Mouse (Mus musculus): ENCODE results near the gene Gm17402. TPM values are rescaled to one million over a fixed set of nuclear protein-coding genes. Genes with fewer than 3 reads are reported as not detected.

Gm17402 gene
- not detected in 2 replicates for total RNA-seq (2014; rRNA removed)
- not detected in 2 replicates for polyA plus RNA-seq (2012; rRNA removed)

DNA sequence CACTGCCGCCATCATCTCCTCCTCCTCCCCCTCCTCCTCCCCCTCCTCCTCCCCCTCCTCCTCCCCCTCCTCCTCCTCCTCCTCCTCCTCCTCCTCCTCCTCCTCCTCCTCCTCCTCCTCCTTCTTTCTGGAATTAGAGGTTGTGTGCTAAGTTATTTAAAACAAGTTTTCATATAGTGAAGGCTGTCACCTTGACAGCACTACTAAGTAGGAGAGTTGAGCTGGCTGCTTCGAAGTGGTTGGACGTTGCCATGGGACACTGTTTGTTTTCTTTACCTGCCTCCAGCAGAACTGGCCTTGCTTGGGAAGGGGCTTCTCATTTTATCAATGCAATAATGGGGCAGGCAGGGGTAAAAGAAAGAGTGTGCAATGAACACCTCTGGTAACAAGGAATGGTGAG, at the start of gene Gm17402:
Gene Gm17402, minus strand, starts transcription at position 101 of the 400 bp plus-strand sequence.
- Histone ChIP-seq H3K4me3 (ENCODE audit: insufficient read depth, low read depth, low read length) (peak within 1 kb of the TSS; percentile 41; the same call in 1 of the 2 replicates), H3K36me3 (ENCODE audit: control insufficient read depth, insufficient read depth, low read length) (no peaks in the 10 kb centered on the region), H3K27ac (replicated peaks; ENCODE audit: insufficient read depth, low read depth, low read length) (no peak within 1 kb of the TSS), H3K79me2 (ENCODE audit: control insufficient read depth, insufficient read depth, low read length) (no peaks in the 10 kb centered on the region), H3K27me3 (ENCODE audit: control insufficient read depth, insufficient read depth, low read length) (0 out of 2 replicates have a peak, but pooled peaks cover 4% of the 10 kb centered on the region), H3K4me1 (ENCODE audit: control insufficient read depth, insufficient read depth, low read length) (no peaks in the 10 kb centered on the region), H3K9ac (ENCODE audit: low read depth, low read length) (peak within 1 kb of the TSS; percentile 26; the same call in 1 of the 2 replicates)
- TF ChIP-seq CTCF (IDR thresholded peaks at IDR 0.05; ENCODE audit: low read depth, low read length), result no peak
- no peak for DNase-seq (ENCODE audit: extremely low read depth, low read depth, low spot score)
- 33% methylated on average over 3 of the region's 3 CpGs for WGBS

DNA sequence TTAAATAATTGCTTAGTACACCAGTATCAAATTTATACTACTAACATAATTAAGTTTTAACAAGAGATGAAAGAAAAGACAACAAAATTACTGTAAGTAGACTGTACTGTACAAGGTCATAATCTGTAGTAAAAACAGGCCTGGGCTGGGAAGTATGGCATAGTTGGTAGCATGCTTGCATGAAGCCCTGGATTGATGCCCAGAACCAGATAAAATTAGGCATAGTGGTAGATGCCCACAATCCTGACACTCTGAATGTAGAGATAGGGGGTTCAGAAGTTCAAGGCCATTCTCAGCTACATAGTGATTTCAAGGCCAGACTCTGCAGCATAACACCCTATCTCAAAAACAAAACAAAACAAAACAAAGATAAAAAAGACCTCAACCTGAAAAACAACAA, 3.3 kb upstream of the Gm17402 start:
- H3K27me3 ChIP-seq (ENCODE audit: control insufficient read depth, insufficient read depth, low read length), result 0 out of 2 replicates have a peak, but pooled peaks cover 4% of the 10 kb centered on the region
- H3K79me2 ChIP-seq (ENCODE audit: control insufficient read depth, insufficient read depth, low read length), result no peaks in the 10 kb centered on the region
- H3K36me3 ChIP-seq (ENCODE audit: control insufficient read depth, insufficient read depth, low read length), result no peaks in the 10 kb centered on the region
- no peak overlapping the region for H3K9ac ChIP-seq (ENCODE audit: low read depth, low read length)
- H3K27ac ChIP-seq (replicated peaks; ENCODE audit: insufficient read depth, low read depth, low read length), result no peak overlapping the region
- no peaks in the 10 kb centered on the region for H3K4me1 ChIP-seq (ENCODE audit: control insufficient read depth, insufficient read depth, low read length)
- no peak for TF ChIP-seq CTCF (IDR thresholded peaks at IDR 0.05; ENCODE audit: low read depth, low read length)
- DNase-seq (ENCODE audit: extremely low read depth, low read depth, low spot score), result no peak
- no peak overlapping the region for H3K4me3 ChIP-seq (ENCODE audit: insufficient read depth, low read depth, low read length)

GRCm38 (mm10) chr3:67374360-67374778, 594 bp downstream of the Gm17402 start:
- no peaks in the 10 kb centered on the region for H3K4me1 ChIP-seq (ENCODE audit: control insufficient read depth, insufficient read depth, low read length)
- 47% methylated on average over 7 of the region's 7 CpGs for WGBS
- no peak overlapping the region for H3K27ac ChIP-seq (replicated peaks; ENCODE audit: insufficient read depth, low read depth, low read length)
- DNase-seq (ENCODE audit: extremely low read depth, low read depth, low spot score), result no peak
- 0 out of 2 replicates have a peak, but pooled peaks cover 4% of the 10 kb centered on the region for H3K27me3 ChIP-seq (ENCODE audit: control insufficient read depth, insufficient read depth, low read length)
- TF ChIP-seq CTCF (IDR thresholded peaks at IDR 0.05; ENCODE audit: low read depth, low read length) (no peak), POLR2A (IDR thresholded peaks at IDR 0.05; ENCODE audit: extremely low read depth, insufficient read depth, low read length) (no peak)
- H3K9ac ChIP-seq (ENCODE audit: low read depth, low read length), result no peak overlapping the region
- H3K79me2 ChIP-seq (ENCODE audit: control insufficient read depth, insufficient read depth, low read length), result no peaks in the 10 kb centered on the region
- peak overlapping the region; percentile 41; the same call in 1 of the 2 replicates for H3K4me3 ChIP-seq (ENCODE audit: insufficient read depth, low read depth, low read length)
- H3K36me3 ChIP-seq (ENCODE audit: control insufficient read depth, insufficient read depth, low read length), result no peaks in the 10 kb centered on the region

GRCm38 (mm10) chr3:67373872-67374271, 1.1 kb downstream of the Gm17402 start, which contains the start of gene Mlf1:
TSS of gene Mlf1 (plus strand) at chr3:67374097.
- Histone ChIP-seq H3K4me1 (ENCODE audit: control insufficient read depth, insufficient read depth, low read length) (no peaks in the 10 kb centered on the region), H3K36me3 (ENCODE audit: control insufficient read depth, insufficient read depth, low read length) (no peaks in the 10 kb centered on the region), H3K27ac (replicated peaks; ENCODE audit: insufficient read depth, low read depth, low read length) (no peak within 1 kb of the TSS), H3K4me3 (ENCODE audit: insufficient read depth, low read depth, low read length) (peak within 1 kb of the TSS; percentile 41; the same call in 1 of the 2 replicates), H3K9ac (ENCODE audit: low read depth, low read length) (peak within 1 kb of the TSS; percentile 26; the same call in 1 of the 2 replicates), H3K79me2 (ENCODE audit: control insufficient read depth, insufficient read depth, low read length) (no peaks in the 10 kb centered on the region), H3K27me3 (ENCODE audit: control insufficient read depth, insufficient read depth, low read length) (0 out of 2 replicates have a peak, but pooled peaks cover 4% of the 10 kb centered on the region)
- WGBS, result 1% methylated on average over 35 of the region's 35 CpGs
- DNase-seq (ENCODE audit: extremely low read depth, low read depth, low spot score), result peak; percentile 63
- TF ChIP-seq POLR2A (IDR thresholded peaks at IDR 0.05; ENCODE audit: extremely low read depth, insufficient read depth, low read length), result no peak
- no peak for TF ChIP-seq CTCF (IDR thresholded peaks at IDR 0.05; ENCODE audit: low read depth, low read length)

DNA sequence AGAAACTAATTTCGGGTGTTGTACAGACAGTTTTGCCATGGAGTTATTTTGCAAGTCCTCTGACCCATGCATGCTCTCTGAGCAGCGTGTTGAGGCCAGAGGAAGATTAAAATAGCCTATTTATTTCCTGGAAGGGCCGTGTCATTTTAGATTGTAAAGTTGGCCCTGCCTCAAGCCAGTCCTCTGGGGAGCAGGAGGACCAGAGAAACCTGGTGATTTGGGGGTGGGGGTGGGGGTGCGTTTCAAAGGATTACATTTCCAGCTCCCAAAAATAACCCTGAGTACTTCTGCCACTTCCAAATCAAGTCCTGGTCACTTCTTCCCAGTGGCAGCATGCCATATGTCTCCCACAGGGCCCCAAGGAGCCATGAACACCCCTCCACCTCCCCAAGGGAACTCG, 2.2 kb downstream of the Gm17402 start:
- DNase-seq (ENCODE audit: extremely low read depth, low read depth, low spot score), result no peak
- 56% methylated on average over 5 of the region's 5 CpGs for WGBS
- H3K4me1 ChIP-seq (ENCODE audit: control insufficient read depth, insufficient read depth, low read length), result no peaks in the 10 kb centered on the region

DNA sequence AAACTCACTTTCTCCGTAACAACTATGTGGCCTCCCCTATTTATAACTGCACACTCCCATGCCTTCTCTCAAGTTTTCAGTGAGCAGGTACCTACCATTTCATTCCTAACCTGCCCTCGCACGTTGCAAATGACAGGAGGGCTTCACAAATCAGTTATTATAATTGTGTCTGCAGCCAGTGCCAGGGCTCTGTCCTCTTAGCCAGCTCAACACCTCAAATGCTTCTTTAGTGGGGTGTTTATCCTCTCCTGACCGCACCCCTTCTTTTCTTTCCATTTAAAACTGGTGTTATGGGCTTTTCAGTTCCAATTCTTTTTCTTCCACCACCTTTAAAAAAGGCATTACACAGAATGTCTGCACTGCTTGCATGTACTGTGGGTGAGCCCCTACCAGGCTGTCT, 2.8 kb downstream of the Gm17402 start:
- Histone ChIP-seq H3K9ac (ENCODE audit: low read depth, low read length) (no peak overlapping the region), H3K79me2 (ENCODE audit: control insufficient read depth, insufficient read depth, low read length) (no peaks in the 10 kb centered on the region), H3K27me3 (ENCODE audit: control insufficient read depth, insufficient read depth, low read length) (0 out of 2 replicates have a peak, but pooled peaks cover 4% of the 10 kb centered on the region), H3K27ac (replicated peaks; ENCODE audit: insufficient read depth, low read depth, low read length) (no peak overlapping the region), H3K36me3 (ENCODE audit: control insufficient read depth, insufficient read depth, low read length) (no peaks in the 10 kb centered on the region), H3K4me1 (ENCODE audit: control insufficient read depth, insufficient read depth, low read length) (no peaks in the 10 kb centered on the region), H3K4me3 (ENCODE audit: insufficient read depth, low read depth, low read length) (no peak overlapping the region)
- TF ChIP-seq CTCF (IDR thresholded peaks at IDR 0.05; ENCODE audit: low read depth, low read length), result no peak
- no peak for TF ChIP-seq POLR2A (IDR thresholded peaks at IDR 0.05; ENCODE audit: extremely low read depth, insufficient read depth, low read length)
- WGBS, result 76% methylated on average over 4 of the region's 4 CpGs
- DNase-seq (ENCODE audit: extremely low read depth, low read depth, low spot score), result no peak

More for the DNA sequence above, 2.2 kb downstream of the Gm17402 start:
- TF ChIP-seq POLR2A (IDR thresholded peaks at IDR 0.05; ENCODE audit: extremely low read depth, insufficient read depth, low read length) (no peak), CTCF (IDR thresholded peaks at IDR 0.05; ENCODE audit: low read depth, low read length) (no peak)
- no peak overlapping the region for H3K9ac ChIP-seq (ENCODE audit: low read depth, low read length)
- H3K27me3 ChIP-seq (ENCODE audit: control insufficient read depth, insufficient read depth, low read length), result 0 out of 2 replicates have a peak, but pooled peaks cover 4% of the 10 kb centered on the region
- H3K36me3 ChIP-seq (ENCODE audit: control insufficient read depth, insufficient read depth, low read length), result no peaks in the 10 kb centered on the region
- no peak overlapping the region for H3K27ac ChIP-seq (replicated peaks; ENCODE audit: insufficient read depth, low read depth, low read length)
- no peaks in the 10 kb centered on the region for H3K79me2 ChIP-seq (ENCODE audit: control insufficient read depth, insufficient read depth, low read length)
- no peak overlapping the region for H3K4me3 ChIP-seq (ENCODE audit: insufficient read depth, low read depth, low read length)

All from liver, adult 2 months (tissue).